Mouse (Mus musculus) erythroblast, embryonic 14.5 days (primary cell): ENCODE data around the gene B3gnt2.

Experiments
- GATA1 ChIP-seq: IDR thresholded peaks from 2 replicates; pipeline ENCODE4 v1.6.1; 2012; ENCODE audit warnings: low read length, inconsistent platforms, mixed read lengths
- TAL1 ChIP-seq: IDR thresholded peaks from 3 replicates; pipeline ENCODE4 v1.6.1; 2012; ENCODE audit warnings: low read length, inconsistent platforms, mixed read lengths

- no peak for TF ChIP-seq GATA1
- no peak for TF ChIP-seq TAL1
These were observed 34.1 kb downstream of the B3gnt2 start for GRCm38 (mm10) chr11:22826665-22827064.
